Mouse (Mus musculus) embryo, embryonic 9.5 days (tissue): ENCODE results near the gene Pklr.

Experiments used
- DNase-seq: peaks from one replicate; pipeline ENCODE4 v3.0.0-alpha.2; 2017; ENCODE audit errors: extremely low spot score

Pklr gene

DNA sequence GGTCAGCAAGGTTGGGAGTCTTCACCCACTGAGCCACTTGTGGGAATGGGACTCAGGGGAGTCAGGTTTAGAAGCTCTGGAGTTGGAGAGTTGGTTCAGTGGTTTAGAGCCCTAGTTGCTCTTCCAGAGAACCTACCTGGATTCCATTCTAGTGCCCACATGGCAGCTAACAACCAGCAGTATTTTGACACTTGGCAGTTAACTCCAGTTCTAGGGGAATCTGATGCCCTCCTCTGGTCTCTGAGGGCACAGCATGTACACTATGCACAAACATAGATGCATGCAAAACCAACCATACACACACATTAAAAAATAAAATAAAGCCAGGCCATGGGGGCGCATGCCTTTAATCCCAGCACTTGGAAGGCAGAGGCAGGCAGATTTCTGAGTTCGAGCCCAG, 57.9 kb downstream of the Pklr start:
- DNase-seq: no peak
